Mouse (Mus musculus) heart, embryonic 14.5 days (tissue): ENCODE measurements around the gene Ccdc34. TPM values are rescaled to one million over a fixed set of nuclear protein-coding genes. Genes with fewer than 3 reads are reported as not detected.

Experiments
- ATAC-seq: fragments of 200-750 bp; cut with Nextera tagmentation; 2 replicates; pipeline ENCODE4 v1.8.0; 2017; ENCODE audit warnings: low read depth, moderate TSS enrichment; ENCODE audit not compliant: insufficient number of reproducible peaks, insufficient read depth, low FRiP score
- H3K27ac ChIP-seq, 2 experiments: fragments of 200-500 bp in 1 of 2; fragments of 300-500 bp in 1 of 2; sonication (generic) in 1 of 2; replicated peaks in 1 of 2; 2 replicates each; pipeline ENCODE4 v1.5.1; 2012 to 2014; ENCODE audit warnings: low read depth in 2 of 2, low read length in 2 of 2, control low read depth in 1 of 2, mild to moderate bottlenecking in 1 of 2, mixed read lengths in 1 of 2; ENCODE audit not compliant: control insufficient read depth in 1 of 2, insufficient read depth in 1 of 2
- H3K27me3 ChIP-seq: fragments of 300-500 bp; sonication (generic); 2 replicates; pipeline ENCODE4 v1.6.1; 2014; ENCODE audit warnings: mild to moderate bottlenecking, low read length, control low read depth; ENCODE audit not compliant: control insufficient read depth, insufficient read depth
- H3K36me3 ChIP-seq: fragments of 300-500 bp; sonication (generic); 2 replicates; pipeline ENCODE4 v1.6.1; 2014; ENCODE audit warnings: mild to moderate bottlenecking, control low read depth, low read length, mixed read lengths; ENCODE audit not compliant: control insufficient read depth, insufficient read depth
- H3K4me1 ChIP-seq, 2 experiments: fragments of 200-500 bp in 1 of 2; fragments of 300-500 bp in 1 of 2; sonication (generic) in 1 of 2; 2 replicates each; pipeline ENCODE4 v1.6.1; 2012 to 2014; ENCODE audit warnings: low read length in 2 of 2, control low read depth in 1 of 2, mixed read lengths in 1 of 2; ENCODE audit not compliant: control insufficient read depth in 2 of 2, insufficient read depth in 2 of 2
- H3K4me2 ChIP-seq: fragments of 300-500 bp; sonication (generic); 2 replicates; pipeline ENCODE4 v1.6.1; 2014; ENCODE audit warnings: mild to moderate bottlenecking, low read length
- H3K4me3 ChIP-seq, 2 experiments: fragments of 200-500 bp in 1 of 2; fragments of 300-500 bp in 1 of 2; sonication (generic) in 1 of 2; 2 replicates each; pipeline ENCODE4 v1.5.1; 2012 to 2014; ENCODE audit warnings: low read length in 2 of 2, mild to moderate bottlenecking in 2 of 2, control low read depth in 1 of 2, low read depth in 1 of 2, moderate library complexity in 1 of 2; ENCODE audit not compliant: control insufficient read depth in 1 of 2, insufficient read depth in 1 of 2
- H3K9ac ChIP-seq: fragments of 300-500 bp; sonication (generic); 2 replicates; pipeline ENCODE4 v1.6.1; 2014; ENCODE audit warnings: mild to moderate bottlenecking, low read length
- H3K9me3 ChIP-seq: fragments of 300-500 bp; sonication (generic); 2 replicates; pipeline ENCODE4 v1.6.1; 2016; ENCODE audit warnings: low read length, control low read depth; ENCODE audit not compliant: control insufficient read depth
- WGBS: fragments of 180-500 bp; shearing (Covaris S2); extraction: QIAGEN DNeasy Blood & Tissue Kit; methylation state at CpG from one replicate; pipeline ENCODE4 v1.1.7; 2014; 5-methylcytosine and 5-hydroxymethylcytosine counted together
- polyA plus RNA-seq: library from polyadenylated mRNA; unstranded; fragments of >200 nt; fragmentation: Nextera tagmentation; extraction: Ambion mirVana; gene quantifications from 2 replicates; pipeline ENCODE4 v1.2.1, GENCODE M21; 2014

Ccdc34 gene
- polyA plus RNA-seq, 1 experiment from 2014 or later: 25.4 TPM

DNA sequence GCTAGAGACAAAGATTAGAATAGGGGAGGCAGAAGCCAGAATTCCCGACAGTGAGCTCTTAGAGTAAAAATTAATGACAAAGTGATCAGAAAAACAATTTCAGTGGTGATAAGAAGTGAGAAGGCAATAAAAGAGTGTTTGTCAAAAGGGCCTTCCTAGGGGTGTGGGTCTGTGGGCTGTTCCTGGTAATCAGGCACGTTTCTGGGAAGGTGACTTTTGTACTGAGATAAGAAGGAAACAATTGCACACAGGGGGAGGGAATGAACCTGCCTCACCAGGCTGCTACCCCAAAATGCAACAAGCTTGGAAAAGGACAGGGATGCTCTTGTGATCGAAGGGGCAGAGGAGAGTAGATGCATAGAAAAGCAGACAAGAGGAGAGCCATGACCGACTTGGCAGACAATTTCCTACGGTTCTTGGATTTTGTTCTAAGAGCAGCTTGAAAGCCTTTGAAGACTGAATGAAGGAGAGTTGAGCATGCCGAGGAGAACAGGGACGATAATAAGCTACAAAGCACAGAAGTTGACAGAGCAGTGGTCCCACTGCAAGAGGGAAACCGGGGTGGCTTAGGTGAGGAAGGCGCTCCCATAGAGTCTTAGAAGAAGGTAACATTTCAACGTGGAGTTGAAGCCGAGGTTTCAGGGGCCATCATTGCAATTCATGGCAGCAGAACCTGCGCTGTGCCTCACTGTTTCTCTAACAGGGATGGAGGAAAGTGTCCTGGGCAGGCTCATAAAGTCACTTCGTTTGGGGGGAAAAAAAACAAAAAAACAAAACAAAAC lies 185.3 kb downstream of the Ccdc34 start:
- Histone ChIP-seq H3K4me3 (no peak overlapping the region), H3K27ac (no peak overlapping the region), H3K9ac (no peak overlapping the region), H3K9me3 (no peaks in the 10 kb centered on the region), H3K4me1 (peaks cover 6 to 15% of the 10 kb centered on the region in 2 experiments; a peak in 3 of 4 replicates), H3K4me2 (no peak overlapping the region), H3K36me3 (no peaks in the 10 kb centered on the region), H3K27me3 (no peaks in the 10 kb centered on the region)
- 59% methylated on average over 13 of the region's 13 CpGs for WGBS
- no peak for ATAC-seq

DNA sequence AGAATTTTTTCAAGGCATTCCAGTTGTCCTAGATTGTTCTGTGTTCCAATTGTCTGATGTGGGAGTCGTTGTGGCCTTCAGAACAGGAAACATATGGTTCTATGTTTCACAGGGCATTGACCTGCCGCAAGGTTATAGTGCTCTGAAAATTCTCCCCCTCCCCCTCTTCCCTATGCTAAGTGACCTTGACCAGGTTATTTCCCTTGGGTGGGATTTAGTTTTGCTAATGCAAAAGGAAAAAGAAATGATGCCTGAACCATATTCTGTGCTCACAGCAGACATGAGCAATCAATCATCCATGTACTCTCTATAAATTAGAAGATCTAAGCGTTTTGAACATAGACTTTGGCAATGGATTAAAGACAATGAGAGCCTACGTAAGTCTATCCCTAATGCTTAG lies 186.6 kb downstream of the Ccdc34 start:
- H3K4me2 ChIP-seq: no peak overlapping the region
- WGBS: 72% methylated on average over 4 of the region's 4 CpGs
- H3K27me3 ChIP-seq: no peaks in the 10 kb centered on the region
- no peak overlapping the region for H3K4me3 ChIP-seq
- no peaks in the 10 kb centered on the region for H3K36me3 ChIP-seq
- H3K4me1 ChIP-seq: peaks cover 6 to 15% of the 10 kb centered on the region in 2 experiments; a peak in 3 of 4 replicates
- no peaks in the 10 kb centered on the region for H3K9me3 ChIP-seq
- no peak for ATAC-seq
- no peak overlapping the region for H3K9ac ChIP-seq
- H3K27ac ChIP-seq: no peak overlapping the region

DNA sequence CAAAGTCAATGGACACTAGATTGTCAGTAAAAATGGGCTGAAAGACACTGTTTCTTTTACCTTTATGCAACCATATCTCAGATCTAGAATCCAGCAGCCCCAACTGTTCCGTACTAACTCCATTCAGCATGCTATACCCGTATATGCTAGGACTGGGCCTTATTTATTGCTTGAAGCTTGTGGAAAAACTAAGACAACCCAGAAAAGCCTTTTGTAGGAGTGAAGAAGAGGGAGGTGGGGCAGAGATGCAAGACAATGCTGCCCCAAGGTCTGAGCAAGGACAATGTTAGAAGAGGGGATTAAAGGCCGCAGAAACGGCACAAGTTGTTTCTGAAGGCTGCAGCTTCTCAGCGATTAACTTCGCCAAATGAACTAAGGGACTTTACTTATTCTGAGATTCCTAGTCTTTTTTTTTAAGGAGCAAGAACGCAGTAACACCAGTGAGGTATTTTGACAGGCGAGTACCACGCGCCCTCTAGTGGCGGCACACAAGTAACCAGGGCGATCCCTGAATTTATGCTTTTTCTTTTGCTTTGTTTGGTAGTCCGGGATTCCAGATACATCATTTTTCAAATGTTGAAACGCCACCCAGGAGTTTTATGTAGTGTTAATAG lies 187.2 kb downstream of the Ccdc34 start:
- Histone ChIP-seq H3K9me3 (no peaks in the 10 kb centered on the region), H3K4me3 (no peak overlapping the region), H3K27me3 (no peaks in the 10 kb centered on the region), H3K4me2 (peak overlapping the region; percentile 53), H3K9ac (peak overlapping the region; percentile 49), H3K27ac (no peak overlapping the region), H3K36me3 (no peaks in the 10 kb centered on the region), H3K4me1 (peaks cover 6 to 15% of the 10 kb centered on the region in 2 experiments; a peak in 3 of 4 replicates)
- 11% methylated on average over 14 of the region's 14 CpGs for WGBS
- no peak for ATAC-seq

DNA sequence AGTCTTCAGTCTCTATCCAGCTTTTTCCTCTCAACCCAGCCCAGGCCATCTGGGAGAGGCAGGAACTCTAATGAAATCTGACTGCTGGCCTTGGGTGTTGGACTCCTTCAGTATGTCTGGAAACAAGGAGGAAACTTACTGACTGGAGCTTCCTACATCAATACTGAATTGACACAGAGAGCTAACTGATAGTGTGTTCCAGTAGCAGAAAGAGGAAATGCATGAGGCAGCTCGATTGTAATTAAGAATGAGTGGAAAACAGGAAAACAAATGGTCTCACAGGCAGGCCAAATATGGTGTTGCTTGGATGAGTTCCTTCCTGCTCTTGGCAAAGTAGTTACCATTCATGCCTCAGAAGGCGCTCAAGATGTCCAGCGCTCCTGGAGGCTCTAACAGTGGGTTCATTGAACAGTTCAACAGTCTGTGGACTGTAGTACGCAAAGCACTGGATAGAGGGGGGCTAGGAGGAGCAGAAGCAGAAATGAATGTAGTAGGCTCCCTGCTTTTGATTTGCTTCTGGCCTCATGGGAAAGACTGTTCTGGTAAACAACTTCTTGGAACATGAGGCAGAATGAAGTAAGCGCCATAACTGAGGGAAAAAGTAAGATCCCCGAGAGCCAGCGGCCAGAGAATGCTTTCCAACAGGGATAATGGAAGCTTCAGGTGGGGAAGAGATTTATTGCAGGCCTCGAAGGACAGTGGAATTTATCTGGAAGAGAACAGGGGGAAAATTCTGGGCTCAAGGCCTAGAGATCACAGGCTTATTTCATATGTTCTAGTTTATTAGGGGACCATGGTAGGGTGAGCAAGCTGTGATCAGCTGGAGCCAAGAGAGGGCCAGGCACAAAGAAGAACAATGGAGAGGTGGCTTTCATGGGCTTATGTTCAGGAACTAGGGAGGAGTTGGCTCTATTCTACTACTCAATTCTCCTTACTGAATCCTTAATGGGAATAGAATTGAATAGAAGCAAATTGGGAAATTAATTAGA lies 193.2 kb downstream of the Ccdc34 start:
- ATAC-seq: no peak
- 78% methylated on average over 8 of the region's 8 CpGs for WGBS
- H3K9ac ChIP-seq: no peak overlapping the region
- no peaks in the 10 kb centered on the region for H3K4me1 ChIP-seq
- no peaks in the 10 kb centered on the region for H3K9me3 ChIP-seq
- no peak overlapping the region for H3K27ac ChIP-seq
- H3K36me3 ChIP-seq: no peaks in the 10 kb centered on the region
- no peaks in the 10 kb centered on the region for H3K27me3 ChIP-seq
- H3K4me2 ChIP-seq: no peak overlapping the region
- no peak overlapping the region for H3K4me3 ChIP-seq

DNA sequence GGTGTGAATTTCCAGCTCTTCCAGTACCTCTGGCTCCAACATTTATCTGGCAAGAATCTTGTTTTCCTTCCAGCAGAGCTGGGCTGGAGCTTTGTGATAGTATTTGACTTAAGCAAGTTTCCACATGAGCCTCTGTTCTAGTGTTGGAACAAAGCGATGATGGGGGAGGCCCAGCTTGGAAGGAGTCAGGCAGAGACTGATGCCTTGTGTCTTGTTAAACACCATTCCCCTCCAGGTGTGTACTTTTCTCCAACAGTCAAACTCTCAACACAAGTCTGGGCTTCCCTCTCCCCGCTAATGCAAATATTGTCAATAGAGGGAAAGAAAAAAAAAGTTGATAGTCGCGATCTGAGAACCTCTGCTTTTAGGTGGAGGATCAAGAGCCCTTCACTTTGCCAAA lies 196.7 kb downstream of the Ccdc34 start:
- H3K4me1 ChIP-seq: no peaks in the 10 kb centered on the region
- ATAC-seq: no peak

DNA sequence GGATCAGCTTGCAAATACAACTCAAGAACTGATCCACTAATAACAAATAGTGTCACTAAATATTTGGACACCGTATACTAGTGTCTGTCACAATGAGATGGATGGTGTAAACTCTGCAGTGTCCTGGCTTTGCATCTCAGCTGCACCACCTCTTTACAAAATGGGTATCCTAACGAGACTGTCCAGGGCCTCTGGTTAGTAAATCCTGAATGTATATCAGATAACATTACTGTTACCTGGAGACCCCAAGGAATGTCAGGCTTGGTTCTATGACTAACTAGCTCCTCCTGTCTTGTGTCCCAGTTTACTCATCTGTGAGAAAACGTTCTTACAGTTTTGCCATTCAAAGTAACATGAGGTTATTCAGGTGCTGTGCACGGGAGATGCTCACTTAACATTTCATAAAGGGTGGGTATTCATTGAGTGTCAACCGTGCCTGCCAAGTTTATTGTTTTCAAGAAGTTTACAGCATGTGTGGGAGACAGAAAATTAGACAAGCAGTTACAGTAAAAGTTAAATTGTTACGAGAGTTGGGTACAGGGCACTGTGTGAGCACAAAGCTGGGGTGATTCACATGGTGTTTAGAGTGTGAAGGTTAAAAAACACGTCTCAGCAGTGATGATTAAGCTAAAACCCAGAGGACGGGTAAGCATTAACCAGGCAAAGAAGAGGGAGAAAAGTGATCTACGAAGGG lies 197.5 kb downstream of the Ccdc34 start:
- Histone ChIP-seq H3K27ac (no peak overlapping the region), H3K9ac (no peak overlapping the region), H3K4me3 (no peak overlapping the region), H3K4me2 (no peak overlapping the region), H3K27me3 (no peaks in the 10 kb centered on the region), H3K4me1 (no peaks in the 10 kb centered on the region), H3K9me3 (no peaks in the 10 kb centered on the region), H3K36me3 (no peaks in the 10 kb centered on the region)
- no peak for ATAC-seq
- WGBS: 70% methylated on average over 9 of the region's 9 CpGs

More for the DNA sequence above, 196.7 kb downstream of the Ccdc34 start:
- H3K36me3 ChIP-seq: no peaks in the 10 kb centered on the region
- no peaks in the 10 kb centered on the region for H3K9me3 ChIP-seq
- H3K27ac ChIP-seq: no peak overlapping the region
- H3K27me3 ChIP-seq: no peaks in the 10 kb centered on the region
- WGBS: 85% methylated on average over 4 of the region's 4 CpGs
- H3K4me3 ChIP-seq: no peak overlapping the region
- no peak overlapping the region for H3K9ac ChIP-seq
- H3K4me2 ChIP-seq: no peak overlapping the region

DNA sequence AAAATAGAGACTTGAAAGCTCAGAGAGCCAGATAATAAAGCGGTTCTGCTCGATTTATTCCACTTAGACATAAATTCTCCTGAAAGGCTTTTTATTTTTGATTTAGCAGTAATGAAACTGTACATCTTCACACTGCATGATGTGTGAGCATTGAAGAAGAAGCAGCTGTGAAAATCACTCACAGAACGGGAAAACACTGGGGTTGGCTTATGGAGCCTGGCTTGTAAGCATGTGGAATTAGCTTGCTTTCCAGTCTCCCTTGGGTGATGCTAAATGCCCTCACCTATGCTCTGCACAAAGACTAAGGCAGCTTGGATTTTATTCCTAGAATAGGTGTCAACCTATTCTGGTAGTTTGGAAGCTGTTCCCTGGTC lies 198.1 kb downstream of the Ccdc34 start:
- Histone ChIP-seq H3K27me3 (no peaks in the 10 kb centered on the region), H3K9ac (no peak overlapping the region), H3K36me3 (no peaks in the 10 kb centered on the region), H3K4me1 (no peaks in the 10 kb centered on the region), H3K4me3 (no peak overlapping the region), H3K4me2 (no peak overlapping the region), H3K27ac (no peak overlapping the region), H3K9me3 (no peaks in the 10 kb centered on the region)
- WGBS: 78% methylated on average over 3 of the region's 3 CpGs
- no peak for ATAC-seq
